Mouse (Mus musculus): Measurements from ENCODE around the gene Zfp706.
"Not testable (repeated sequence)": the region's sequence is repeated elsewhere in the genome, so short reads cannot be mapped to it uniquely, and the experiment has no call there.

Gene Zfp706

GRCm38 (mm10) chr15:37011316-37011715, 3.7 kb upstream of the Zfp706 start:
- no peak for DNase-seq (ENCODE audit: low read depth, low spot score)

GRCm38 (mm10) chr15:37008546-37008945, 973 bp upstream of the Zfp706 start:
- no peak for DNase-seq (ENCODE audit: low read depth, low spot score)

GRCm38 (mm10) chr15:37007959-37008419, 416 bp upstream of the Zfp706 start:
- DNase-seq (ENCODE audit: low read depth, low spot score): no peak

- DNase-seq (ENCODE audit: low read depth, low spot score): no peak
Measured at GRCm38 (mm10) chr15:37006475-37007164, 953 bp downstream of the Zfp706 start.

- no peak for DNase-seq (ENCODE audit: low read depth, low spot score)
Measured at GRCm38 (mm10) chr15:37005793-37006474, 1.6 kb downstream of the Zfp706 start.

GRCm38 (mm10) chr15:37004858-37005257, 2.7 kb downstream of the Zfp706 start:
- DNase-seq (ENCODE audit: low read depth, low spot score): no peak

GRCm38 (mm10) chr15:37002276-37002675, 5.3 kb downstream of the Zfp706 start:
- DNase-seq (ENCODE audit: low read depth, low spot score): no peak

- DNase-seq (ENCODE audit: low read depth, low spot score): not testable (repeated sequence)
Measured at GRCm38 (mm10) chr15:36999602-37000001, 8.0 kb downstream of the Zfp706 start.

- DNase-seq (ENCODE audit: low read depth, low spot score): no peak
Measured at GRCm38 (mm10) chr15:36995166-36995565, 12.4 kb downstream of the Zfp706 start.

GRCm38 (mm10) chr15:36994665-36995064, 12.9 kb downstream of the Zfp706 start:
- no peak for DNase-seq (ENCODE audit: low read depth, low spot score)

- no peak for DNase-seq (ENCODE audit: low read depth, low spot score)
Measured at GRCm38 (mm10) chr15:36993435-36994178, 14.0 kb downstream of the Zfp706 start.

GRCm38 (mm10) chr15:36991353-36991752, 16.2 kb downstream of the Zfp706 start:
- DNase-seq (ENCODE audit: low read depth, low spot score): no peak

GRCm38 (mm10) chr15:36989922-36990321, 17.7 kb downstream of the Zfp706 start:
- no peak for DNase-seq (ENCODE audit: low read depth, low spot score)

- DNase-seq (ENCODE audit: low read depth, low spot score): no peak
Measured at GRCm38 (mm10) chr15:36988718-36989115, 18.9 kb downstream of the Zfp706 start.

- DNase-seq (ENCODE audit: low read depth, low spot score): no peak
Measured at GRCm38 (mm10) chr15:36987976-36988717, 19.4 kb downstream of the Zfp706 start.

- no peak for DNase-seq (ENCODE audit: low read depth, low spot score)
Measured at GRCm38 (mm10) chr15:36987211-36987877, 20.2 kb downstream of the Zfp706 start.

GRCm38 (mm10) chr15:36985567-36985925, 22.0 kb downstream of the Zfp706 start:
- no peak for DNase-seq (ENCODE audit: low read depth, low spot score)

- no peak for DNase-seq (ENCODE audit: low read depth, low spot score)
Measured at GRCm38 (mm10) chr15:36984921-36985566, 22.5 kb downstream of the Zfp706 start.

GRCm38 (mm10) chr15:36983455-36983854, 24.1 kb downstream of the Zfp706 start:
- no peak for DNase-seq (ENCODE audit: low read depth, low spot score)

GRCm38 (mm10) chr15:36980238-36980637, 27.3 kb downstream of the Zfp706 start:
- DNase-seq (ENCODE audit: low read depth, low spot score): no peak
